Mouse (Mus musculus): ENCODE measurements around the gene Prss42. TPM values are rescaled to one million over a fixed set of nuclear protein-coding genes. Genes with fewer than 3 reads are reported as not detected.

Prss42 gene
- polyA plus RNA-seq, 1 experiment from 2014 or later, result not detected

GRCm38 (mm10) chr9:110834961-110835360, 37.0 kb downstream of the Prss42 start:
- WGBS, result 36% methylated on average over 10 of the region's 10 CpGs
- Histone ChIP-seq H3K4me3 (ENCODE audit: low read depth, low read length) (no peak overlapping the region), H3K9ac (ENCODE audit: low read depth, low read length) (no peak overlapping the region), H3K4me1 (replicated peaks; ENCODE audit: control insufficient read depth, insufficient read depth, low read length) (no peaks in the 10 kb centered on the region), H3K27me3 (ENCODE audit: control insufficient read depth, insufficient read depth, low read length) (no peaks in the 10 kb centered on the region), H3K9me3 (ENCODE audit: control insufficient read depth, low read length) (no peaks in the 10 kb centered on the region), H3K36me3 (ENCODE audit: control insufficient read depth, insufficient read depth, low read length) (no peaks in the 10 kb centered on the region), H3K27ac (ENCODE audit: low read depth, low read length) (no peak overlapping the region), H3K4me2 (replicated peaks; ENCODE audit: low read depth, low read length) (no peak overlapping the region)
- DNase-seq (ENCODE audit: low spot score) (no peak), ATAC-seq (ENCODE audit: low FRiP score) (no peak)

GRCm38 (mm10) chr9:110836112-110836511, 38.1 kb downstream of the Prss42 start:
- H3K9me3 ChIP-seq (ENCODE audit: control insufficient read depth, low read length), result no peaks in the 10 kb centered on the region
- ATAC-seq (ENCODE audit: low FRiP score) (no peak), DNase-seq (ENCODE audit: low spot score) (no peak)
- H3K4me3 ChIP-seq (ENCODE audit: low read depth, low read length), result no peak overlapping the region
- no peak overlapping the region for H3K4me2 ChIP-seq (replicated peaks; ENCODE audit: low read depth, low read length)
- no peak overlapping the region for H3K9ac ChIP-seq (ENCODE audit: low read depth, low read length)
- H3K4me1 ChIP-seq (replicated peaks; ENCODE audit: control insufficient read depth, insufficient read depth, low read length), result no peaks in the 10 kb centered on the region
- 51% methylated on average over 2 of the region's 2 CpGs for WGBS
- no peaks in the 10 kb centered on the region for H3K27me3 ChIP-seq (ENCODE audit: control insufficient read depth, insufficient read depth, low read length)
- no peaks in the 10 kb centered on the region for H3K36me3 ChIP-seq (ENCODE audit: control insufficient read depth, insufficient read depth, low read length)
- no peak overlapping the region for H3K27ac ChIP-seq (ENCODE audit: low read depth, low read length)

- no peak overlapping the region for H3K27ac ChIP-seq (ENCODE audit: low read depth, low read length)
- H3K9me3 ChIP-seq (ENCODE audit: control insufficient read depth, low read length), result no peaks in the 10 kb centered on the region
- no peak overlapping the region for H3K4me2 ChIP-seq (replicated peaks; ENCODE audit: low read depth, low read length)
- H3K27me3 ChIP-seq (ENCODE audit: control insufficient read depth, insufficient read depth, low read length), result no peaks in the 10 kb centered on the region
- ATAC-seq (ENCODE audit: low FRiP score), result no peak
- 73% methylated on average over 6 of the region's 6 CpGs for WGBS
- DNase-seq (ENCODE audit: low spot score), result no peak
- no peaks in the 10 kb centered on the region for H3K4me1 ChIP-seq (replicated peaks; ENCODE audit: control insufficient read depth, insufficient read depth, low read length)
- H3K9ac ChIP-seq (ENCODE audit: low read depth, low read length), result no peak overlapping the region
- H3K36me3 ChIP-seq (ENCODE audit: control insufficient read depth, insufficient read depth, low read length), result no peaks in the 10 kb centered on the region
- no peak overlapping the region for H3K4me3 ChIP-seq (ENCODE audit: low read depth, low read length)
These were observed 42.9 kb downstream of the Prss42 start for GRCm38 (mm10) chr9:110840905-110841304.

GRCm38 (mm10) chr9:110841438-110841837, 43.5 kb downstream of the Prss42 start:
- Histone ChIP-seq H3K4me3 (ENCODE audit: low read depth, low read length) (no peak overlapping the region), H3K4me2 (replicated peaks; ENCODE audit: low read depth, low read length) (no peak overlapping the region), H3K9me3 (ENCODE audit: control insufficient read depth, low read length) (no peaks in the 10 kb centered on the region), H3K4me1 (replicated peaks; ENCODE audit: control insufficient read depth, insufficient read depth, low read length) (no peaks in the 10 kb centered on the region), H3K27me3 (ENCODE audit: control insufficient read depth, insufficient read depth, low read length) (no peaks in the 10 kb centered on the region), H3K9ac (ENCODE audit: low read depth, low read length) (no peak overlapping the region), H3K36me3 (ENCODE audit: control insufficient read depth, insufficient read depth, low read length) (no peaks in the 10 kb centered on the region), H3K27ac (ENCODE audit: low read depth, low read length) (no peak overlapping the region)
- no peak for ATAC-seq (ENCODE audit: low FRiP score)
- no peak for DNase-seq (ENCODE audit: low spot score)
- 86% methylated on average over 2 of the region's 2 CpGs for WGBS

- no peak within 1 kb of the TSS for H3K4me2 ChIP-seq (replicated peaks; ENCODE audit: low read depth, low read length)
- 86% methylated on average over 10 of the region's 10 CpGs for WGBS
- H3K27ac ChIP-seq (ENCODE audit: low read depth, low read length), result no peak within 1 kb of the TSS
- no peaks in the 10 kb centered on the region for H3K4me1 ChIP-seq (replicated peaks; ENCODE audit: control insufficient read depth, insufficient read depth, low read length)
- DNase-seq (ENCODE audit: low spot score) (no peak), ATAC-seq (ENCODE audit: low FRiP score) (no peak)
- no peaks in the 10 kb centered on the region for H3K27me3 ChIP-seq (ENCODE audit: control insufficient read depth, insufficient read depth, low read length)
- H3K4me3 ChIP-seq (ENCODE audit: low read depth, low read length), result no peak within 1 kb of the TSS
- H3K9me3 ChIP-seq (ENCODE audit: control insufficient read depth, low read length), result no peaks in the 10 kb centered on the region
- no peak within 1 kb of the TSS for H3K9ac ChIP-seq (ENCODE audit: low read depth, low read length)
- H3K36me3 ChIP-seq (ENCODE audit: control insufficient read depth, insufficient read depth, low read length), result no peaks in the 10 kb centered on the region
These were observed 46.2 kb downstream of the Prss42 start, which contains the start of gene Prss46 for GRCm38 (mm10) chr9:110844206-110844605. TSS of gene Prss46 (plus strand) at chr9:110844506.

GRCm38 (mm10) chr9:110849162-110849561, 51.2 kb downstream of the Prss42 start:
- no peak overlapping the region for H3K9ac ChIP-seq (ENCODE audit: low read depth, low read length)
- ATAC-seq (ENCODE audit: low FRiP score) (no peak), DNase-seq (ENCODE audit: low spot score) (no peak)
- H3K36me3 ChIP-seq (ENCODE audit: control insufficient read depth, insufficient read depth, low read length), result no peaks in the 10 kb centered on the region
- no peak overlapping the region for H3K4me2 ChIP-seq (replicated peaks; ENCODE audit: low read depth, low read length)
- no peaks in the 10 kb centered on the region for H3K4me1 ChIP-seq (replicated peaks; ENCODE audit: control insufficient read depth, insufficient read depth, low read length)
- no peak overlapping the region for H3K27ac ChIP-seq (ENCODE audit: low read depth, low read length)
- no peak overlapping the region for H3K4me3 ChIP-seq (ENCODE audit: low read depth, low read length)
- no peaks in the 10 kb centered on the region for H3K27me3 ChIP-seq (ENCODE audit: control insufficient read depth, insufficient read depth, low read length)
- no peaks in the 10 kb centered on the region for H3K9me3 ChIP-seq (ENCODE audit: control insufficient read depth, low read length)
- 79% methylated on average over 7 of the region's 7 CpGs for WGBS

Other genes with a start within 250 kb of the Prss42 start
- 21.9 and 22.0 TPM in 2 replicates for gene Nradd, start 173.7 kb upstream of the Prss42 start, polyA plus RNA-seq (2014; fragmentation: Nextera tagmentation; extraction: Ambion mirVana)
- gene Nbeal2, start 144.0 kb upstream of the Prss42 start, polyA plus RNA-seq (2014; fragmentation: Nextera tagmentation; extraction: Ambion mirVana), result 1.9 and 2.4 TPM in 2 replicates
- 141 and 145 TPM in 2 replicates for gene Ccdc12, start 141.7 kb upstream of the Prss42 start, polyA plus RNA-seq (2014; fragmentation: Nextera tagmentation; extraction: Ambion mirVana)
- 0.42 and 0.73 TPM in 2 replicates for gene Myl3, start 56.3 kb upstream of the Prss42 start, polyA plus RNA-seq (2014; fragmentation: Nextera tagmentation; extraction: Ambion mirVana)
- 21.9 and 23.9 TPM in 2 replicates for gene Pth1r, start 51.0 kb upstream of the Prss42 start, polyA plus RNA-seq (2014; fragmentation: Nextera tagmentation; extraction: Ambion mirVana)
- gene Prss44, start 15.8 kb downstream of the Prss42 start, polyA plus RNA-seq (2014; fragmentation: Nextera tagmentation; extraction: Ambion mirVana), result not detected in 2 replicates
- gene Prss43, start 28.5 kb downstream of the Prss42 start, polyA plus RNA-seq (2014; fragmentation: Nextera tagmentation; extraction: Ambion mirVana), result not detected in 2 replicates
- 0.13 TPM in 1 of 2 replicates, not detected in the other for gene Prss45, start 36.4 kb downstream of the Prss42 start, polyA plus RNA-seq (2014; fragmentation: Nextera tagmentation; extraction: Ambion mirVana)
- not detected in 2 replicates for gene Prss46, start 46.3 kb downstream of the Prss42 start, polyA plus RNA-seq (2014; fragmentation: Nextera tagmentation; extraction: Ambion mirVana)
- 0.14 and 0.31 TPM in 2 replicates for gene Prss50, start 59.8 kb downstream of the Prss42 start, polyA plus RNA-seq (2014; fragmentation: Nextera tagmentation; extraction: Ambion mirVana)
- 1.0 and 1.1 TPM in 2 replicates for gene Als2cl, start 81.7 kb downstream of the Prss42 start, polyA plus RNA-seq (2014; fragmentation: Nextera tagmentation; extraction: Ambion mirVana)
- gene Tmie, start 81.9 kb downstream of the Prss42 start, polyA plus RNA-seq (2014; fragmentation: Nextera tagmentation; extraction: Ambion mirVana), result 0.18 and 0.34 TPM in 2 replicates
- gene Fam240a, start 118.7 kb downstream of the Prss42 start, polyA plus RNA-seq (2014; fragmentation: Nextera tagmentation; extraction: Ambion mirVana), result not detected in 2 replicates
- gene Tdgf1, start 148.0 kb downstream of the Prss42 start, polyA plus RNA-seq (2014; fragmentation: Nextera tagmentation; extraction: Ambion mirVana), result not detected in 2 replicates
- gene Lrrc2, start 153.4 kb downstream of the Prss42 start, polyA plus RNA-seq (2014; fragmentation: Nextera tagmentation; extraction: Ambion mirVana), result 0.06 and 0.21 TPM in 2 replicates
- gene Rtp3, start 192.4 kb downstream of the Prss42 start, polyA plus RNA-seq (2014; fragmentation: Nextera tagmentation; extraction: Ambion mirVana), result 0.21 TPM in 1 of 2 replicates, not detected in the other
- gene Ltf, start 221.1 kb downstream of the Prss42 start, polyA plus RNA-seq (2014; fragmentation: Nextera tagmentation; extraction: Ambion mirVana), result 0.95 TPM in 1 of 2 replicates, not detected in the other